Mouse (Mus musculus) left cerebral cortex, adult 6 months (tissue): Measurements from ENCODE around the gene Adcy6. TPM values are rescaled to one million over a fixed set of nuclear protein-coding genes. Genes with fewer than 3 reads are reported as not detected.

Experiments used
- long read RNA-seq, 2 experiments: library from polyadenylated mRNA; unstranded; transcript quantifications; one replicate each; pipeline ENCODE4 v2.0.0; 2019 to 2020
- polyA plus RNA-seq: library from polyadenylated mRNA; unstranded; fragments of <200 nt; fragmentation: Nextera tagmentation; gene quantifications from 2 replicates; pipeline ENCODE4 v1.2.3, GENCODE M21; 2021

The Adcy6 gene
- polyA plus RNA-seq = 2.3 and 3.5 TPM in 2 replicates
- long read RNA-seq, experiment 1, partial matches to known transcripts = 3 of 10 reads
- long read RNA-seq, experiment 1, other reads (novel, unspliced or antisense) = 7 of 10 reads
- long read RNA-seq, experiment 2, partial matches to known transcripts = 1 of 4 reads
- long read RNA-seq, experiment 2, other reads (novel, unspliced or antisense) = 3 of 4 reads

GRCm38 (mm10) chr15:98609331-98610130 lies at the start of gene Adcy6:
Adcy6 (minus strand) TSS chr15:98610076.

GRCm38 (mm10) chr15:98630540-98630939 lies 20.7 kb upstream of the Adcy6 start, which contains the start of gene Cacnb3:
Cacnb3 (plus strand) TSS chr15:98630840.

GRCm38 (mm10) chr15:98570873-98571538 lies 38.9 kb downstream of the Adcy6 start, which contains the start of the genes Ccnt1 and 4930415O20Rik:
Ccnt1 (minus strand) TSS chr15:98570923.
4930415O20Rik (plus strand) TSS chr15:98571004.

Other genes starting within 250 kb of the Adcy6 start
- not detected in 2 replicates for gene Olfr283, start 229.1 kb downstream of the Adcy6 start, polyA plus RNA-seq
- not detected in 2 replicates for gene Olfr282, start 178.9 kb downstream of the Adcy6 start, polyA plus RNA-seq
- gene Olfr281, start 157.5 kb downstream of the Adcy6 start, polyA plus RNA-seq = not detected in 2 replicates
- not detected in 2 replicates for gene OR5BS1P, start 140.2 kb downstream of the Adcy6 start, polyA plus RNA-seq
- not detected in 2 replicates for gene Lalba, start 127.4 kb downstream of the Adcy6 start, polyA plus RNA-seq
- 0.01 TPM in 1 of 2 replicates, not detected in the other for gene Olfr279, start 117.7 kb downstream of the Adcy6 start, polyA plus RNA-seq
- gene Kansl2, start 75.8 kb downstream of the Adcy6 start, polyA plus RNA-seq = 39.2 and 43.9 TPM in 2 replicates
- 21.6 and 24.3 TPM in 2 replicates for gene Ccnt1, start 39.2 kb downstream of the Adcy6 start, polyA plus RNA-seq
- not detected in 2 replicates for gene 4930415O20Rik, start 39.1 kb downstream of the Adcy6 start, polyA plus RNA-seq
- 69.9 and 113 TPM in 2 replicates for gene Cacnb3, start 20.8 kb upstream of the Adcy6 start, polyA plus RNA-seq
- gene Ddx23, start 52.8 kb upstream of the Adcy6 start, polyA plus RNA-seq = 21.4 and 22.1 TPM in 2 replicates
- gene Rnd1, start 67.4 kb upstream of the Adcy6 start, polyA plus RNA-seq = 18.2 and 20.5 TPM in 2 replicates
- 8.6 and 9.4 TPM in 2 replicates for gene Ccdc65, start 98.1 kb upstream of the Adcy6 start, polyA plus RNA-seq
- 3.7 and 4.3 TPM in 2 replicates for gene Fkbp11, start 118.1 kb upstream of the Adcy6 start, polyA plus RNA-seq
- gene Arf3, start 153.1 kb upstream of the Adcy6 start, polyA plus RNA-seq = 83.7 and 260 TPM in 2 replicates
- gene Wnt10b, start 168.1 kb upstream of the Adcy6 start, polyA plus RNA-seq = 0.10 TPM in 1 of 2 replicates, not detected in the other
- gene Wnt1, start 179.8 kb upstream of the Adcy6 start, polyA plus RNA-seq = 0.93 and 1.6 TPM in 2 replicates
- 59.9 and 75.6 TPM in 2 replicates for gene Ddn, start 199.4 kb upstream of the Adcy6 start, polyA plus RNA-seq
- gene Prkag1, start 221.4 kb upstream of the Adcy6 start, polyA plus RNA-seq = 67.4 and 70.2 TPM in 2 replicates